Mouse (Mus musculus) spleen, postnatal 14 days (tissue): ENCODE data around the gene Emilin2.

Experiments
- DNase-seq, 2 experiments: peaks; one replicate each; pipeline ENCODE4 v3.0.0; 2021 to 2022; ENCODE audit warnings: low spot score in 2 of 2

Emilin2 gene

GRCm38 (mm10) chr17:71206136-71206893 is 105.5 kb downstream of the Emilin2 start:
- DNase-seq = no peak

DNA sequence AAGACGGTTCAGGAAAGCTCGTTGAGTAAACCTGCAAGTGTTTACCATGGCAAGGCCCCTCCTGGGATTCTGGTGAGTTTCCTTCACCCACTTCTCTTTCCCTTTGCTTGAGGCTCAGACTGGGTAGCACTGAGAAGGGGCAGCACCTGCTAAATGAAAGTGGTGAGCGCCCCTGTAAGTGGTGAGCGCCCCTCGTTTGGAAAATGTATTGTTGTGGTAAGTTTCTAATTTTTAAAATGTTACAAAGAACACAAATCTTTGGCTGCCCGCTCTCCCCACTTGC is 107.0 kb downstream of the Emilin2 start:
- DNase-seq = no peak

DNA sequence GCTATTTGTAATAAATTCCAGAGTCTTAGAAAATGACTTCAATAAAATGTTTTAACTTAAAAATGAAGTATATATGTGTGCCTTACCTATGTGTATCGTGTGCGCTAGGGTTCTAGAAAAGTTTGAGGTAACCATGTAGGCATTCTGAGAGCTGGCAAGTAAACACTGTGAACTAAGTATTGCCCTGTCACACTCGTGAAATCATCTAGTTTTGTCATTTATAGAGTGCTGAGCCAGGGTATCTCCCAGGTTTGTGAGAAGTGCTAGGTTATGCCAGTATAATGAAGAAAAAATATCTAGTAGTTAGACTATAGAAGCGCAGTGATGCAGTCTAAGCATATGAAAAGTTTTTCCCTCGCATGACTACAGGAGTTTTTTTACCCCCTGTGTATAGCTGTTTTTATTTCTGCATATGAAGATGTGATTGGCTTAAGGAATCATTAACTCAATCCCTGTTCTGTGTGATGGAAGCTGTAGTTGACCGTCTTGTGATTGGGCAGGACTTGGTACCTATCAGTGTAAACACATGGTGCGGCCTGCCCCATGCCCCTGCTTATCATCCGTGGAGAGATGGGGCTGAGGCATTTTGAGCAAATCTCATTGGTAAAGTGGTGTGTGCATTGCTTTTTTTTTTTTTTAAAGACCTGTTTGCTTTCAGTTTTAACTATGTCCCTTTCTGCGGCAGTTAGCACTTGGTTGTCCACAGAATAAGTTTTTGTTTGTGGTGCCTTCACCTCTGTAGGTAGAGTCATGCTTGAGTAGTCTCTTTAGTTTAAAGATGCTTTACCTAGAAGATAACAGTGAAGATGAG is 107.6 kb downstream of the Emilin2 start:
- DNase-seq = no peak
